Mouse (Mus musculus) liver, embryonic 15.5 days (tissue): ENCODE results near the gene Snf8. TPM values are rescaled to one million over a fixed set of nuclear protein-coding genes. Genes with fewer than 3 reads are reported as not detected.
A peak's percentile ranks its signal among the peaks of the same experiment; 100 is the strongest.

Source experiments
- ATAC-seq: fragments of 200-750 bp; cut with Nextera tagmentation; 2 replicates; pipeline ENCODE4 v1.8.0; 2017; ENCODE audit warnings: moderate number of reproducible peaks, mild to moderate bottlenecking, moderate library complexity; ENCODE audit not compliant: insufficient read depth
- H3K27ac ChIP-seq: fragments of 300-500 bp; sonication (generic); replicated peaks from 2 replicates; pipeline ENCODE4 v1.5.1; 2015; ENCODE audit warnings: mild to moderate bottlenecking, inconsistent platforms
- H3K27me3 ChIP-seq: fragments of 300-500 bp; sonication (generic); 2 replicates; pipeline ENCODE4 v1.6.1; 2015; ENCODE audit warnings: mild to moderate bottlenecking, inconsistent platforms
- H3K36me3 ChIP-seq: fragments of 300-500 bp; sonication (generic); replicated peaks from 2 replicates; pipeline ENCODE4 v1.6.1; 2015; ENCODE audit warnings: moderate library complexity, mild to moderate bottlenecking, inconsistent platforms
- H3K4me1 ChIP-seq: fragments of 300-500 bp; sonication (generic); replicated peaks from 2 replicates; pipeline ENCODE4 v1.6.1; 2015; ENCODE audit warnings: inconsistent platforms
- H3K4me2 ChIP-seq: fragments of 300-500 bp; sonication (generic); 2 replicates; pipeline ENCODE4 v1.6.1; 2015; ENCODE audit warnings: moderate library complexity, mild to moderate bottlenecking, inconsistent platforms
- H3K4me3 ChIP-seq: fragments of 300-500 bp; sonication (generic); replicated peaks from 2 replicates; pipeline ENCODE4 v1.5.1; 2015; ENCODE audit warnings: mild to moderate bottlenecking, inconsistent platforms
- H3K9ac ChIP-seq: fragments of 300-500 bp; sonication (generic); 2 replicates; pipeline ENCODE4 v1.6.1; 2015; ENCODE audit warnings: moderate library complexity, mild to moderate bottlenecking, inconsistent platforms
- H3K9me3 ChIP-seq: fragments of 300-500 bp; sonication (generic); replicated peaks from 2 replicates; pipeline ENCODE4 v1.6.1; 2016; ENCODE audit warnings: inconsistent platforms
- WGBS: fragments of 180-500 bp; shearing (Covaris S2); methylation state at CpG from one replicate; pipeline ENCODE4 v1.1.7; 2015; ENCODE audit warnings: mixed read lengths; ENCODE audit not compliant: insufficient replicate concordance; 5-methylcytosine and 5-hydroxymethylcytosine counted together
- polyA plus RNA-seq: library from polyadenylated mRNA; unstranded; fragments of >200 nt; fragmentation: Nextera tagmentation; extraction: Ambion mirVana; gene quantifications from 2 replicates; pipeline ENCODE4 v1.2.1, GENCODE M21; 2015

Gene Snf8
- polyA plus RNA-seq, 1 experiment from 2014 or later: 64.2 TPM

DNA sequence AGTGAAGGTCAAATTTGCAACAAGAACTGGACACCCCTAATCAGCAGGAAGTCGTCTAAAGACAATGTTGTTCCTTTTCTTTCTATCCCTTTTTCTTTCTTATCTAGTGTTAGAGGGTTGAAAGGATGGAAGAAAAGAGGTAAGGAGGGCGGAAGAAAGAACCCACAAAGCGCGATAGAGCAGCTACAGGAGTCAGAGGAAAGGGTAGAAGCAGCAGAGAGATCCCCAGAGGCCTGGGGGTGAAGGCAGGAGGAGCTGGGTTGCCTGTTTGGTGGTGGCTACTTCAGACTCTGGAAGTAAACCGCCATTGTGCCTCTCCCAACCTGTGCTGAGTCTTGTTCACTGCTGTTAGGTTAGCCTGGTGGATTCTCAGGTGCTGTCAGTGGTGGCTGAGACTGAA, 6.6 kb upstream of the Snf8 start:
- no peak overlapping the region for H3K4me2 ChIP-seq
- no peak for ATAC-seq
- peaks cover 7% of the 10 kb centered on the region; the same call in 1 of the 2 replicates for H3K4me1 ChIP-seq
- WGBS: 28% methylated on average over 5 of the region's 5 CpGs
- no peaks in the 10 kb centered on the region for H3K36me3 ChIP-seq
- no peaks in the 10 kb centered on the region for H3K9me3 ChIP-seq
- H3K9ac ChIP-seq: no peak overlapping the region
- no peak overlapping the region for H3K27ac ChIP-seq
- 0 out of 2 replicates have a peak, but pooled peaks cover 3% of the 10 kb centered on the region for H3K27me3 ChIP-seq
- H3K4me3 ChIP-seq: no peak overlapping the region

- no peaks in the 10 kb centered on the region for H3K36me3 ChIP-seq
- H3K4me1 ChIP-seq: peaks cover 17% of the 10 kb centered on the region
- H3K27ac ChIP-seq: no peak overlapping the region
- H3K4me3 ChIP-seq: no peak overlapping the region
- H3K4me2 ChIP-seq: no peak overlapping the region
- no peak for ATAC-seq
- 55% methylated on average over 3 of the region's 3 CpGs for WGBS
- H3K9me3 ChIP-seq: no peaks in the 10 kb centered on the region
- H3K27me3 ChIP-seq: no peaks in the 10 kb centered on the region
- no peak overlapping the region for H3K9ac ChIP-seq
These were observed 4.1 kb upstream of the Snf8 start for GRCm38 (mm10) chr11:96030571-96030970.

DNA sequence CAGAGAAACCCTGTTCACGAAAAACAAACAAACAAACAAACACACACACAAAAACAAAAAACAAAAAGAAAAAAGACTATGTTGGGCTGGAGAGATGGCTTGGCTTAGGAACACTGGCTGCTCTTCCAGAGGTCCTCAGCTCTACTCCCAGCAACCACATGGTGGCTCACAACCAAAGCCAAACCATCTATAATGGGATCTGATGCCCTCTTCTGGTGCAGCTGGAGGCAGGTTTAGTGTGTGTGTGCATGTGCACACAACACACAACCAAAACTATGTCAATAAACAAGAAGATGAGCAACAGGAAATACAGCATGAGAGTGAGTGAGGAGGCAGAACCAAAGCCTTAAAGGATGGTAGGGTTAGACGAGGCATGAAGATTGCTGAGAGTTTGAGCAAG, 3.0 kb upstream of the Snf8 start:
- H3K36me3 ChIP-seq: no peaks in the 10 kb centered on the region
- no peaks in the 10 kb centered on the region for H3K9me3 ChIP-seq
- no peak overlapping the region for H3K9ac ChIP-seq
- H3K4me3 ChIP-seq: no peak overlapping the region
- H3K27me3 ChIP-seq: no peaks in the 10 kb centered on the region
- WGBS: 64% methylated on average over 2 of the region's 2 CpGs
- no peak for ATAC-seq
- no peak overlapping the region for H3K4me2 ChIP-seq
- peaks cover 28% of the 10 kb centered on the region for H3K4me1 ChIP-seq
- no peak overlapping the region for H3K27ac ChIP-seq

DNA sequence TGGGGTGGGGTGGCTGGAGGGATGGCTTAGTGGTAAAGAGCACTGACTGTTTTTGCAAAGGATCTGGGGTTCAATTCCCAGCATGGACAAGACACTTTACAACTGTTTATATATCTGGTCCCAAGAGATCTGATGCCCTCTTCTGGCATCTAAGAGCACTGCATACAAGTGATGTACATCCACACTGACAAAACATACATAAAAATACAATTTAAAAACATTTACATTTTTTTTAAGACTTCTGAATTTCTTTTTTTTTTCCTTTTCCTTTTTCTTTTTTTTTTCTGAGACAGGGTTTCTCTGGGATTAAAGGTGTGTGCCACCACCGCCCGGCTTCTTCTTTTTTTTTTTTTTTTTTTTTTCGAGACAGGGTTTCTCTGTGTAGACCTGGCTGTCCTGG, 1.4 kb upstream of the Snf8 start:
- Histone ChIP-seq H3K4me3 (no peak overlapping the region), H3K9ac (no peak overlapping the region), H3K9me3 (no peaks in the 10 kb centered on the region), H3K4me1 (peaks cover 39% of the 10 kb centered on the region), H3K27ac (no peak overlapping the region), H3K36me3 (0 out of 2 replicates have a peak, but pooled peaks cover 6% of the 10 kb centered on the region), H3K27me3 (no peaks in the 10 kb centered on the region), H3K4me2 (no peak overlapping the region)
- 87% methylated on average over 3 of the region's 3 CpGs for WGBS
- ATAC-seq: no peak

GRCm38 (mm10) chr11:96034116-96034515, 569 bp upstream of the Snf8 start:
- Histone ChIP-seq H3K4me3 (peak overlapping the region; percentile 86), H3K4me1 (peaks cover 47% of the 10 kb centered on the region), H3K36me3 (peaks cover 14% of the 10 kb centered on the region), H3K9ac (peak overlapping the region; percentile 78; the same call in 1 of the 2 replicates), H3K27ac (peak overlapping the region; percentile 64), H3K9me3 (no peaks in the 10 kb centered on the region), H3K27me3 (no peaks in the 10 kb centered on the region), H3K4me2 (peak overlapping the region; percentile 86)
- no peak for ATAC-seq
- WGBS: 37% methylated on average over 8 of the region's 8 CpGs

- peaks cover 20% of the 10 kb centered on the region for H3K36me3 ChIP-seq
- H3K27me3 ChIP-seq: no peaks in the 10 kb centered on the region
- peak overlapping the region; percentile 78 for H3K9ac ChIP-seq
- ATAC-seq: peak; percentile 36; the same call in 1 of the 2 replicates
- peak overlapping the region; percentile 64 for H3K27ac ChIP-seq
- H3K4me3 ChIP-seq: peak overlapping the region; percentile 86
- no peaks in the 10 kb centered on the region for H3K9me3 ChIP-seq
- peaks cover 47% of the 10 kb centered on the region for H3K4me1 ChIP-seq
- H3K4me2 ChIP-seq: peak overlapping the region; percentile 86
- WGBS: 4% methylated on average over 6 of the region's 6 CpGs
These were observed 448 bp downstream of the Snf8 start for GRCm38 (mm10) chr11:96035133-96035532.

DNA sequence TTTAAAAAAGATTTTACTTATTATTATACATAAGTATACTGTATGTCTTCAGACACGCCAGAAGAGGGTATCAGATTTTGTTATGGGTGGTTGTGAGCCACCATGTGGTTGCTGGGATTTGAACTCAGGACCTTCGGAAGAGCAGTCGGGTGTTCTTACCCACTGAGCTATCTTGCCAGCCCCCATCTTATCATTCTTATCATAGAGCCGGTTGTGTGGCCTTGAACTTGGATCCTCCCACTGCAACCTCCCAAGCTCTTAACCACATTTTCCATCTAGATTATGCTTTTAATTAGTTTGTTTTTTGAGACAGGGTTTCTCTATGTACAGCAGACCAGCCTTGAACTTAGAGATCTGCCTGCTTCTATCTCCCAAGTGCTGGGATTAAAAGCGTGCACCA, 2.8 kb downstream of the Snf8 start:
- H3K27ac ChIP-seq: no peak overlapping the region
- H3K4me2 ChIP-seq: no peak overlapping the region
- no peaks in the 10 kb centered on the region for H3K27me3 ChIP-seq
- no peak for ATAC-seq
- WGBS: 48% methylated on average over 5 of the region's 5 CpGs
- no peak overlapping the region for H3K4me3 ChIP-seq
- H3K9ac ChIP-seq: no peak overlapping the region
- no peaks in the 10 kb centered on the region for H3K9me3 ChIP-seq
- peaks cover 42% of the 10 kb centered on the region for H3K4me1 ChIP-seq
- peaks cover 39% of the 10 kb centered on the region for H3K36me3 ChIP-seq

- Histone ChIP-seq H3K27me3 (no peaks in the 10 kb centered on the region), H3K9me3 (no peaks in the 10 kb centered on the region), H3K9ac (no peak overlapping the region), H3K4me1 (peaks cover 42% of the 10 kb centered on the region), H3K27ac (no peak overlapping the region), H3K4me2 (no peak overlapping the region), H3K4me3 (no peak overlapping the region), H3K36me3 (peaks cover 49% of the 10 kb centered on the region)
- no peak; the same call in 1 of the 2 replicates for ATAC-seq
- 24% methylated on average over 1 of the region's 1 CpGs for whole genome bisulfite sequencing
These were observed 3.9 kb downstream of the Snf8 start for GRCm38 (mm10) chr11:96038560-96038959.

- H3K27me3 ChIP-seq: no peaks in the 10 kb centered on the region
- peaks cover 9% of the 10 kb centered on the region; the same call in 1 of the 2 replicates for H3K4me1 ChIP-seq
- H3K9ac ChIP-seq: no peak overlapping the region
- no peak overlapping the region for H3K27ac ChIP-seq
- H3K9me3 ChIP-seq: no peaks in the 10 kb centered on the region
- H3K36me3 ChIP-seq: peaks cover 88% of the 10 kb centered on the region
- 80% methylated on average over 11 of the region's 11 CpGs for WGBS
- H3K4me2 ChIP-seq: no peak overlapping the region
- no peak for ATAC-seq
- H3K4me3 ChIP-seq: no peak overlapping the region
These were observed 10.3 kb downstream of the Snf8 start for GRCm38 (mm10) chr11:96044803-96045567.

- WGBS: 74% methylated on average over 8 of the region's 8 CpGs
- peaks cover 9% of the 10 kb centered on the region; the same call in 1 of the 2 replicates for H3K4me1 ChIP-seq
- no peak overlapping the region for H3K9ac ChIP-seq
- H3K9me3 ChIP-seq: no peaks in the 10 kb centered on the region
- peaks cover 89% of the 10 kb centered on the region for H3K36me3 ChIP-seq
- no peak for ATAC-seq
- no peak overlapping the region for H3K4me3 ChIP-seq
- no peak overlapping the region for H3K4me2 ChIP-seq
- H3K27me3 ChIP-seq: no peaks in the 10 kb centered on the region
- H3K27ac ChIP-seq: no peak overlapping the region
These were observed 11.3 kb downstream of the Snf8 start for GRCm38 (mm10) chr11:96046028-96046427.

GRCm38 (mm10) chr11:96046793-96047192, 12.1 kb downstream of the Snf8 start:
- H3K36me3 ChIP-seq: peaks cover 92% of the 10 kb centered on the region

More at GRCm38 (mm10) chr11:96046793-96047192, 12.1 kb downstream of the Snf8 start:
- Histone ChIP-seq H3K27me3 (no peaks in the 10 kb centered on the region), H3K9ac (no peak overlapping the region), H3K9me3 (no peaks in the 10 kb centered on the region), H3K4me1 (peaks cover 9% of the 10 kb centered on the region; the same call in 1 of the 2 replicates), H3K4me3 (no peak overlapping the region), H3K4me2 (no peak overlapping the region), H3K27ac (peak overlapping the region; percentile 33)
- ATAC-seq: no peak
- WGBS: 60% methylated on average over 2 of the region's 2 CpGs
